Mouse (Mus musculus) heart, embryonic 11.5 days (tissue): ENCODE data around the gene Tmc2. TPM values are rescaled to one million over a fixed set of nuclear protein-coding genes. Genes with fewer than 3 reads are reported as not detected.

Experiments
- ATAC-seq: fragments of 200-750 bp; cut with Nextera tagmentation; replicated peaks from 2 replicates; pipeline ENCODE4 v1.8.0; 2017; ENCODE audit warnings: moderate library complexity; ENCODE audit not compliant: insufficient number of reproducible peaks, low FRiP score, low TSS enrichment
- H3K27ac ChIP-seq: fragments of 300-500 bp; sonication (generic); 2 replicates; pipeline ENCODE4 v1.5.1; 2014; ENCODE audit warnings: mild to moderate bottlenecking, low read depth, low read length
- H3K27me3 ChIP-seq: fragments of 300-500 bp; sonication (generic); 2 replicates; pipeline ENCODE4 v1.6.1; 2014; ENCODE audit warnings: mild to moderate bottlenecking, low read length, mixed read lengths; ENCODE audit not compliant: control insufficient read depth, insufficient read depth
- H3K36me3 ChIP-seq: fragments of 300-500 bp; sonication (generic); 2 replicates; pipeline ENCODE4 v1.6.1; 2014; ENCODE audit warnings: mild to moderate bottlenecking, low read length, moderate library complexity, mixed read lengths; ENCODE audit not compliant: control insufficient read depth, insufficient read depth
- H3K4me1 ChIP-seq: fragments of 300-500 bp; sonication (generic); 2 replicates; pipeline ENCODE4 v1.6.1; 2014; ENCODE audit warnings: low read length; ENCODE audit not compliant: control insufficient read depth, insufficient read depth
- H3K4me2 ChIP-seq: fragments of 300-500 bp; sonication (generic); 2 replicates; pipeline ENCODE4 v1.6.1; 2014; ENCODE audit warnings: mild to moderate bottlenecking, moderate library complexity
- H3K4me3 ChIP-seq: fragments of 300-500 bp; sonication (generic); 2 replicates; pipeline ENCODE4 v1.5.1; 2014; ENCODE audit warnings: low read depth, low read length
- H3K9ac ChIP-seq: fragments of 300-500 bp; sonication (generic); 2 replicates; pipeline ENCODE4 v1.6.1; 2014; ENCODE audit warnings: mild to moderate bottlenecking, low read depth, low read length, moderate library complexity
- H3K9me3 ChIP-seq: fragments of 300-500 bp; sonication (generic); replicated peaks from 2 replicates; pipeline ENCODE4 v1.6.1; 2016; ENCODE audit warnings: low read length; ENCODE audit not compliant: control insufficient read depth
- WGBS: fragments of 180-500 bp; shearing (Covaris S2); extraction: QIAGEN DNeasy Blood & Tissue Kit; methylation state at CpG from one replicate; pipeline ENCODE4 v1.1.7; 2014; ENCODE audit not compliant: insufficient replicate concordance; 5-methylcytosine and 5-hydroxymethylcytosine counted together
- polyA plus RNA-seq: library from polyadenylated mRNA; unstranded; fragments of >200 nt; fragmentation: Nextera tagmentation; extraction: Ambion mirVana; gene quantifications from 2 replicates; pipeline ENCODE4 v1.2.1, GENCODE M21; 2014

Gene Tmc2
- polyA plus RNA-seq, 1 experiment from 2014 or later: not detected

DNA sequence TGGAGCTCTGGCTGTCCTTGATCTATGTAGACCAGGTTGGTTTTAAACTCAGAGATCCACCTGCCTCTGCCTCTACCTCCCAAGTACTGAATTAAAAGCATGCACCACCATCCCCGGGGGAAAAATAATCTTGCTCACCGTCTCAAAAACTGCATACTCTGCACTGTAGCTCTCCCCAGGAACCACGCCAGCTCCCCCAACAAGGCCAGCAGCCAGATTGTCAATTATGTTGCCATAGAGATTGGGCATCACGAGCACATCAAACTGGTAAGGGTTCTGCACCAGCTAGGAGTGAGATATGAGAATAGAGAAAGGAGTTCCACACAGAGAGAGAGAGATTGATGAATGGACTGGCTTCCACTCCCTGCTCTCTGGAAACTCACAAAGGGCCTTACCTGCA lies 85.8 kb downstream of the Tmc2 start:
- Histone ChIP-seq H3K27me3 (no peaks in the 10 kb centered on the region), H3K9ac (no peak overlapping the region), H3K36me3 (peaks cover 29% of the 10 kb centered on the region), H3K27ac (no peak overlapping the region), H3K4me1 (peaks cover 10% of the 10 kb centered on the region; the same call in 1 of the 2 replicates), H3K4me3 (no peak overlapping the region), H3K4me2 (no peak overlapping the region), H3K9me3 (no peaks in the 10 kb centered on the region)
- no peak for ATAC-seq
- WGBS: 79% methylated on average over 4 of the region's 4 CpGs

DNA sequence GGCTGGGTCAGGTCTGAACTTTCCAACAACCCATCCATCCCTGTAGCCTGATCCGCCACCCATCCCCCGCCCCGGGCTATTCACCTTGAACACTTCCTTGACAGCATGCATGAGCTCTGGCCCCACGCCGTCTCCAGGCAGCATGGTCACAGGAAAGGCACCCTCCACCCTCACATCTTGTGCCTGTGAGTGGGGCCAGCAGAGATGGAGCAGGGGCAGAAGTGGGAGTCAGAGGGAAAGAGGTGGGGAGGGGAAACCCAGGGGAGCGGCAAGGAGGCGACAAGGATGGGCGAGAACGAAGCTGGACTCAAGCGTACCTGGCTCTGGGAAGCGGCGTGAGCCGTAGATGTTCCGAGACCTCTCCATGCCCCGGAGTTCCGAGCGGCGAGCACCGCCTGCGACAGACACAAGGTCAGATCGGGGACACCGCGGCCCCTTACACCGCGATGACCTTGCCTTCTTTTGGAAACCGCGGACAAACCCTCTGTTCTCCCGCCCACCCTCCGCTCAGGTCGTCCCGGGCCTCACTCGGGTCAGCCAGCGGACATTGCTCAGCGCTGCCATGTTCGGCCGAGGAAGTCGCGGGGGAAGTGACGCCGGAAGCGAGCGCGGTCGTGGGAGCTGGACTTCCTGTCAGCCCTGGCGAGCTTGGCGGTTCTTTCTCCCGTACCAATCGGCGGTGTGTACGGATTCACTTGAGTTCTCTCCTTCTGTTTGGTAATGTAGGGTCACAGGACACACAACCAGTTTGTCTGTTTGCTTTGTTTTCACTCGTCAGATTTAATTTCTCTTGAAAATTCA lies 89.1 kb downstream of the Tmc2 start, which contains the start of gene Idh3b:
Gene Idh3b (minus strand): TSS at position 694 of the 801 bp plus-strand sequence.
- H3K27me3 ChIP-seq: no peaks in the 10 kb centered on the region
- no peaks in the 10 kb centered on the region for H3K9me3 ChIP-seq
- H3K4me2 ChIP-seq: peak within 1 kb of the TSS; percentile 93
- under 1% methylated on average over 51 of the region's 51 CpGs for WGBS
- H3K9ac ChIP-seq: peak within 1 kb of the TSS; percentile 93
- H3K4me1 ChIP-seq: peaks cover 5% of the 10 kb centered on the region; the same call in 1 of the 2 replicates
- H3K27ac ChIP-seq: peak within 1 kb of the TSS; percentile 89
- peaks cover 11% of the 10 kb centered on the region for H3K36me3 ChIP-seq
- peak within 1 kb of the TSS; percentile 95 for H3K4me3 ChIP-seq
- ATAC-seq: peak; percentile 78

DNA sequence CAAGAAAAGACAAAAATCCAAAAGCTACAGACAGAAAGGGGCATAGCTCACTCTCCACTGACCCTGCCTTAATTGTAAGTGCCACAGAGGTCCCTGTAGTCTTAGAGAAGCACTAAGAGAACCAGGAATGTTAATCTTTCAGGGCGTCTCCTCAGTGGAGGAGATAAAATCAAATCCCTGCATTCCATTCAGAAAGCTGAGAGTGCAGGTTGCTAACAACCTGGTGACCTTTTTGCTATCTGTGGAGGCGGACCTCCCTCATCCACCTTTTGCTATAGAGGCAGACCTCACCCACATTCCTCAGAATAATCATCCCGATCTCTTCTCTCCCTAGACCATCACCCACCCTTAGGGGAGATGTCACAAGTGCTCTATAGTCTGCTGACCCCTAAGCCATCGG lies 94.1 kb downstream of the Tmc2 start:
- H3K4me1 ChIP-seq: peaks cover 10% of the 10 kb centered on the region; the same call in 1 of the 2 replicates
- H3K27me3 ChIP-seq: peaks cover 10% of the 10 kb centered on the region
- H3K27ac ChIP-seq: no peak overlapping the region
- no peak overlapping the region for H3K9ac ChIP-seq
- H3K9me3 ChIP-seq: no peaks in the 10 kb centered on the region
- 58% methylated on average over 4 of the region's 4 CpGs for WGBS
- no peaks in the 10 kb centered on the region for H3K36me3 ChIP-seq
- no peak overlapping the region for H3K4me2 ChIP-seq
- no peak overlapping the region for H3K4me3 ChIP-seq
- ATAC-seq: no peak

DNA sequence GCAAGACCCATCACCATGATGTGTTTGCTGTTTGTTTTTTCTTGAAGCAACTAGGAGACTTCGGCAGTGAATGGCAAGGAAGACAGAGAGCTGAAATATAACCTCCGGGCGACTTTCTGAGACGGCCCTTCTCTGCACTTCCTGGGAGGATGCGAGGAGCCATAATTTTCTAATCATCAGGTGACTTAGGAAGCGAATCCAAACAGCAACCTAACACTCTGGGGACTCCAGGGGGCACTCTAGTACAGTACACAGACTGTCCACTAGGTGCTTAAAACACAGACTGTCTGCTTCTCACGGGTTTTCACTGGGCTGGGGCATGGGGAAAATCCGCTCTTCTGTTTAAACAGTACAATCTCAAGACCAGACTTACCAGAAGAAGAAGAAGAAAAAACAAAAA lies 96.4 kb downstream of the Tmc2 start:
- Histone ChIP-seq H3K4me3 (no peak overlapping the region), H3K36me3 (no peaks in the 10 kb centered on the region), H3K9ac (no peak overlapping the region), H3K9me3 (no peaks in the 10 kb centered on the region), H3K27ac (no peak overlapping the region), H3K4me2 (peak overlapping the region; percentile 39), H3K4me1 (peaks cover 24% of the 10 kb centered on the region), H3K27me3 (peaks cover 32% of the 10 kb centered on the region)
- no peak; the same call in 1 of the 2 replicates for ATAC-seq
- 17% methylated on average over 8 of the region's 8 CpGs for WGBS

DNA sequence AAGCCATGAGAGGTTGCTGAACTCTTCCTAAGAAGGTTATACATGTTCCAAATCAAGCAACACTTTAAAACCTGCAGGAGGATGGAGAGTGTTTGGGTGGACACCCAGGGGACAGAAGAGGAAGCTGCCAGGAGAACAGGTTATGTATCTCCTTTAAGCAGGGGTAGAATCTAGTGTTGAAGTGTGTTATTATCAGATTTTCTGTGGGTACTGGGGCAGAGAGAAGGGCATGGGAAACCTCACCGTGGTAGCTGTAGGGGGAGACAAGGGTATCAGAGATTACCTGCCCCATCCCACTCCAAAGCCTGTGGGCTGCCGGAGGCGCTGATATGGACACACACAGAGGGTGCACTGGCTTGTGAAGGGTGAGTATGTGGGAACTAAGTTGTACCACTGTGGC lies 98.0 kb downstream of the Tmc2 start:
- 39% methylated on average over 3 of the region's 3 CpGs for WGBS

DNA sequence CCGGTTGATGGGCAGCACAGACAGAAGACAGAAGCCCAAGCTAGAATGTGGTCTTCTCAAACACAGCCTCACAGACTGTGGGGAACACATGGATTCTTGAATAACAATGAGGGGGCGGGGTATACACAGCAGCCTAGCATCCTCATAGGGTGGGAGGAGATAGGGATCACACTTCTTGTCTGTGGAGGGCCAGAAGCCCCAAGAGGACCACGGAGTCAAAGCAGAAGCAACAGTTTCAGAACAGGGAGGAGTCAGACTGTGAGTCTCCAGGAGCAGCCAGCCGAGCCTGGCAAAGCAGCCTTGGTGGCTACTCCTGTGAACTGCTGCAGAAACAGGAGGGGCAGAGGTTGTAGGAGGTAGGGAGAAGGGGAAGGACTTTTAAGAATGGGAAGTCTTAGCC lies 98.5 kb downstream of the Tmc2 start:
- Histone ChIP-seq H3K9ac (peak overlapping the region; percentile 4; the same call in 1 of the 2 replicates), H3K27me3 (peaks cover 46% of the 10 kb centered on the region)
- ATAC-seq: peak; percentile 16; the same call in 1 of the 2 replicates

More for the DNA sequence above, 98.0 kb downstream of the Tmc2 start:
- peaks cover 46% of the 10 kb centered on the region for H3K27me3 ChIP-seq
- no peak overlapping the region for H3K27ac ChIP-seq
- peaks cover 28% of the 10 kb centered on the region for H3K4me1 ChIP-seq
- no peak overlapping the region for H3K4me2 ChIP-seq
- no peak overlapping the region for H3K4me3 ChIP-seq
- no peaks in the 10 kb centered on the region for H3K36me3 ChIP-seq
- ATAC-seq: 0 out of 2 replicates have a peak, but pooled peaks have one; percentile 19
- H3K9me3 ChIP-seq: no peaks in the 10 kb centered on the region
- H3K9ac ChIP-seq: peak overlapping the region; percentile 4; the same call in 1 of the 2 replicates

DNA sequence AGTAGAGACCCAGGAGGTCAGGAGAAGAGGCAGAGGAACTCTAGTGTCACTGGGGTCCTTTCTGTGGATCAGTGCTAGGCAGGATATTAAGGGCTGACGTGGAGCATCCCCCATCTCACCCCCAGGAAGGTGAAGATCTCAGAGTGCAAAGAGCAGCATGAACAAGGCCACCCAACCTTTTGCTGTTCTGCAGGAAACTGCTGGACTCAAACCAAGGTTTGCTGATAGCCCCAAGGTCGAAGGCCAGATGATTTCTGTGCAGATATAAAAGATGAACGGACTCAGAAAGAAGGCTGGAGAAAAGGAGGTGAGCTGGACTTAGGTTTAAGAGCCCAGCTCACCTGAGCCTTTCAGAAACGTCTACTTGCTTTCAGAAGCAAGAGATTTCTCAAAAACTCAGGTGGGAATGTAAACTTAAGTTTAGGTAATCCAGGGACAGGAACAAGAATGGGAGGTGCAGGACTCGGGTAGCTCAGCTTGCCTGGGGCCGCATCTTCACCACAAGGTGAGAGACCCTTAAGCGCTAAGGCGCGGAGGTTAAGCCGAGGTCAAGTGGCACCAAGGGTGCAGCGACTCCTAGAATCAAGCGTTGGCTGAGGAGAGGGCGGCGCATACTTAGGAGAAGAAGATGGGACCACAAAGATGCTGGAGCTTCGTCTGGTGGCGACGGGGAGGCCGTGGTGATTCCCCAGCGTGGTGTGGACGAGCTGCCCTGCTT lies 99.4 kb downstream of the Tmc2 start:
- no peak overlapping the region for H3K27ac ChIP-seq
- peaks cover 28% of the 10 kb centered on the region for H3K4me1 ChIP-seq
- H3K4me3 ChIP-seq: peak overlapping the region; percentile 76
- H3K9ac ChIP-seq: peak overlapping the region; percentile 72
- WGBS: 7% methylated on average over 20 of the region's 20 CpGs
- no peak for ATAC-seq
- H3K27me3 ChIP-seq: peaks cover 46% of the 10 kb centered on the region
- H3K36me3 ChIP-seq: no peaks in the 10 kb centered on the region
- H3K4me2 ChIP-seq: peak overlapping the region; percentile 70
- H3K9me3 ChIP-seq: no peaks in the 10 kb centered on the region

More for the DNA sequence above, 98.5 kb downstream of the Tmc2 start:
- H3K4me3 ChIP-seq: no peak overlapping the region
- H3K36me3 ChIP-seq: no peaks in the 10 kb centered on the region
- peaks cover 28% of the 10 kb centered on the region for H3K4me1 ChIP-seq
- H3K27ac ChIP-seq: no peak overlapping the region
- H3K4me2 ChIP-seq: no peak overlapping the region
- WGBS: 2% methylated on average over 4 of the region's 4 CpGs
- no peaks in the 10 kb centered on the region for H3K9me3 ChIP-seq

- Histone ChIP-seq H3K4me1 (peaks cover 28% of the 10 kb centered on the region), H3K9ac (peak within 1 kb of the TSS; percentile 72), H3K4me3 (peak within 1 kb of the TSS; percentile 76), H3K4me2 (peak within 1 kb of the TSS; percentile 70), H3K27ac (0 out of 2 replicates have a peak within 1 kb of the TSS, but pooled peaks have one; percentile 10), H3K36me3 (no peaks in the 10 kb centered on the region), H3K9me3 (no peaks in the 10 kb centered on the region), H3K27me3 (peaks cover 46% of the 10 kb centered on the region)
- under 1% methylated on average over 27 of the region's 39 CpGs for WGBS
- peak; percentile 64 for ATAC-seq
Observed at GRCm38 (mm10) chr2:130294936-130295277, 99.9 kb downstream of the Tmc2 start, which contains the start of gene Ebf4. TSS of gene Ebf4 (plus strand) at chr2:130295169.
